Mouse (Mus musculus) spleen, adult 2 months (tissue): ENCODE data around the gene Pabpc1l. TPM values are rescaled to one million over a fixed set of nuclear protein-coding genes. Genes with fewer than 3 reads are reported as not detected.

ENCODE experiments used
- DNase-seq, 2 experiments: peaks; one replicate each; pipeline versions ENCODE4 v3.0.0 to v3.0.0-alpha.2; 2012 to 2021; ENCODE audit warnings: low spot score in 2 of 2, low read depth in 1 of 2
- H3K27ac ChIP-seq: fragments of 200-500 bp; 2 replicates; pipeline ENCODE4 v1.5.1; 2012; ENCODE audit warnings: low read length, inconsistent platforms; ENCODE audit not compliant: insufficient read depth
- H3K27me3 ChIP-seq: fragments of 200-500 bp; 2 replicates; pipeline ENCODE4 v1.6.1; 2012; ENCODE audit warnings: mild to moderate bottlenecking, moderate library complexity, low read length, inconsistent platforms; ENCODE audit not compliant: control insufficient read depth, insufficient read depth
- H3K36me3 ChIP-seq: fragments of 200-500 bp; 2 replicates; pipeline ENCODE4 v1.6.1; 2012; ENCODE audit warnings: mild to moderate bottlenecking, low read length, inconsistent platforms; ENCODE audit not compliant: control insufficient read depth, insufficient read depth
- H3K4me1 ChIP-seq: fragments of 200-500 bp; 2 replicates; pipeline ENCODE4 v1.6.1; 2011; ENCODE audit warnings: inconsistent platforms; ENCODE audit not compliant: control insufficient read depth, insufficient read depth, insufficient read length
- H3K4me3 ChIP-seq: fragments of 200-500 bp; 2 replicates; pipeline ENCODE4 v1.5.1; 2011; ENCODE audit warnings: mild to moderate bottlenecking, inconsistent platforms; ENCODE audit not compliant: insufficient read depth, insufficient read length; ENCODE audit errors: extremely low read depth
- CTCF ChIP-seq: fragments of 200-500 bp; IDR thresholded peaks from 2 replicates; pipeline ENCODE4 v1.5.1; 2011; ENCODE audit warnings: mild to moderate bottlenecking, inconsistent platforms; ENCODE audit not compliant: insufficient read depth, insufficient read length, insufficient replicate concordance; ENCODE audit errors: extremely low read depth
- POLR2A ChIP-seq: fragments of 200-500 bp; IDR thresholded peaks from 2 replicates; pipeline ENCODE4 v1.6.1; 2011; ENCODE audit warnings: low read depth, low read length, inconsistent platforms
- whole genome bisulfite sequencing: fragments of 180-500 bp; shearing (Covaris S2); methylation state at CpG from one replicate; pipeline ENCODE4 v1.1.7; 2018; 5-methylcytosine and 5-hydroxymethylcytosine counted together
- polyA plus RNA-seq: library from polyadenylated mRNA; depleted of rRNA; stranded (reverse); fragments of >200 nt; gene quantifications from 2 replicates; pipeline ENCODE4 v1.2.3, GENCODE M21; 2012

The Pabpc1l gene
- polyA plus RNA-seq, 1 experiment, result 0.23 TPM

DNA sequence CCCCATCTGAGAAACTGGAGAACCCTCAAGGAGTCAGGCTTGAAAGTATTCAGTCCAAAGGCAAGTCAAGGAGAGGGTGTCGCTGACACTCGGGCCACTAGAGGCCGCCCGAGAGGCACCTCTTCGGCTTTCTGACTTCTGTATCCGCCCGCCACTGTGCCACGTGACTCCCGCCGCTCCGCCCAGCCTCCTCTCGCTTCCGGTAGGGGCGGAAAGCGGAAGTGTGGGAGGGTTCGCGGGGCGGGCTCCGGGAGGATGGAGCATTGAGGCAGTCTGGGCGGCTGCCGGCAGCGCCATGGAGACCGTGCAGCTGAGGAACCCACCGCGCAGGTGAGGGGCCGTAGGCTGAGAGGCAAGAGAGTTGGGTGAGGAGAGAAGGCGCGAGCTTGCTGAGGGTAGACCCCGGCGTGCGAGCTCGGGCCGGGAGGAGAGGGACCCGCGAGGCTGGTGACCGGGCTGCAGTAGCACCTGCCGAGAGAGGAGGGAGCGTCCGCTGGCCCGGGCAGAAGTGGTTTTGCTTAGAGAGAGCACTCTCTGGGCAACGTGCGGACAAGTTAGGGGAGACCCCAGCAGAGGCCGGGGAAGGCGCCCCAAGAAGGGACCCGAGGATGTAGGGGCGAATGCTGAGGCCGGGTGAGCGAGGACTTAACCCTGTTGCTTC lies 48.8 kb downstream of the Pabpc1l start:
- H3K4me3 ChIP-seq, result peak overlapping the region; percentile 94
- WGBS, result under 1% methylated on average over 48 of the region's 48 CpGs
- H3K36me3 ChIP-seq, result no peaks in the 10 kb centered on the region; the same call in 1 of the 2 replicates
- peak overlapping the region; percentile 97 for H3K27ac ChIP-seq
- DNase-seq, result peak; percentile 95 to 99
- H3K27me3 ChIP-seq, result no peaks in the 10 kb centered on the region
- TF ChIP-seq POLR2A (peak; percentile 98), CTCF (peak; percentile 89)
- peaks cover 5% of the 10 kb centered on the region for H3K4me1 ChIP-seq

DNA sequence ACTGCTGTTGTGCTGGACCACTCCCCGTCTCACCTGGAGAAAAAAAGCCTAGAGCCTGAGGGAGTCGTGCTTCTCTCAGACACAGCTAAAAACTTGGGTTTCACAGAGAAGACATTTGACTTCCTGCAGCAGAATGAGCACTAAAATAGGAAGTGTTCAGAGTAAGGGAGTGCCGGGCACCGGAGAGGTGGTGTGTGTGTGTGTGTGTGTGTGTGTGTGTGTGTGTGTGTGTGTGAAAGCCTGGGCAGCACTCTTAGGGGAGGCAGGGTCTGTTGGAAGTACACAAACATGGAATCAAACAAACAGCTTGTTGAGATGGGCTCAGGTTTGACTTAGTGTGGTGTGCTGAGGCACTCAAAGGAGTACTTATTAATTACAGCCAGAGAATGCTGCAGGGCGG lies 49.8 kb downstream of the Pabpc1l start:
- peak in 1 of 2 experiments; percentile 61 for DNase-seq
- Histone ChIP-seq H3K4me3 (peak overlapping the region; percentile 94), H3K27ac (peak overlapping the region; percentile 97), H3K27me3 (no peaks in the 10 kb centered on the region), H3K36me3 (peaks cover 2% of the 10 kb centered on the region), H3K4me1 (peaks cover 5% of the 10 kb centered on the region)
- TF ChIP-seq CTCF, result no peak
- peak; percentile 23; the same call in 1 of the 2 replicates for TF ChIP-seq POLR2A
- WGBS, result 2% methylated on average over 5 of the region's 5 CpGs

GRCm38 (mm10) chr2:164076874-164077425 lies 51.7 kb downstream of the Pabpc1l start:
- 61% methylated on average over 8 of the region's 8 CpGs for WGBS
- TF ChIP-seq CTCF, result no peak
- no peak for TF ChIP-seq POLR2A
- Histone ChIP-seq H3K36me3 (peaks cover 14% of the 10 kb centered on the region), H3K4me1 (peaks cover 8% of the 10 kb centered on the region), H3K4me3 (no peak overlapping the region; the same call in 1 of the 2 replicates), H3K27me3 (no peaks in the 10 kb centered on the region), H3K27ac (peak overlapping the region; percentile 74)
- no peak for DNase-seq

DNA sequence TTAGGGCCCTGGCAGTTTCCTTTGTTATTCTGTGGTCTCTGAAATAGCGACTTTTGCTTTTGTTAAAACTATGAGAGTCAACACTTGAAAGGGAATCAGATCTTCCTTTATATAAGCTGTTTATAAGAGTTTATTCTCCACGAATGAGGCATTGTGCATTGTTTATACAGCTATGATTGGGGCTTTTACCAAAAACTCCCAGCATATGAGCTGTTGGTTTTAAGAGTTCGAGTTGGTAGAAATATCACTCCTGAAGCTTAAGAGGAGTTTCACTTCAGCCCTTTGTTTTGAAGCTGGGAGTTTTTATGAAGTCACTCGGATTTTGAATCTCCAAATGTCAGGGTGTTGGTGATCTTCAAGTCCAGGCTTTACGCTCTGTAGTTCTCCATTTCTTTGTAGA lies 52.6 kb downstream of the Pabpc1l start:
- H3K27ac ChIP-seq, result peak overlapping the region; percentile 61; the same call in 1 of the 2 replicates

GRCm38 (mm10) chr2:164079488-164079887 lies 54.2 kb downstream of the Pabpc1l start:
- H3K36me3 ChIP-seq, result peaks cover 17% of the 10 kb centered on the region
- peaks cover 23% of the 10 kb centered on the region for H3K4me1 ChIP-seq
- peak; percentile 63 to 72 for DNase-seq
- no peak overlapping the region for H3K4me3 ChIP-seq
- 12% methylated on average over 6 of the region's 6 CpGs for WGBS
- TF ChIP-seq CTCF, result no peak
- TF ChIP-seq POLR2A, result no peak
- H3K27ac ChIP-seq, result peak overlapping the region; percentile 33; the same call in 1 of the 2 replicates
- no peaks in the 10 kb centered on the region for H3K27me3 ChIP-seq

More for the DNA sequence above, 52.6 kb downstream of the Pabpc1l start:
- WGBS, result 8% methylated on average over 5 of the region's 5 CpGs
- TF ChIP-seq POLR2A (no peak), CTCF (no peak)
- DNase-seq, result no peak
- H3K36me3 ChIP-seq, result peaks cover 17% of the 10 kb centered on the region
- H3K4me3 ChIP-seq, result no peak overlapping the region
- peaks cover 15% of the 10 kb centered on the region for H3K4me1 ChIP-seq
- H3K27me3 ChIP-seq, result no peaks in the 10 kb centered on the region

DNA sequence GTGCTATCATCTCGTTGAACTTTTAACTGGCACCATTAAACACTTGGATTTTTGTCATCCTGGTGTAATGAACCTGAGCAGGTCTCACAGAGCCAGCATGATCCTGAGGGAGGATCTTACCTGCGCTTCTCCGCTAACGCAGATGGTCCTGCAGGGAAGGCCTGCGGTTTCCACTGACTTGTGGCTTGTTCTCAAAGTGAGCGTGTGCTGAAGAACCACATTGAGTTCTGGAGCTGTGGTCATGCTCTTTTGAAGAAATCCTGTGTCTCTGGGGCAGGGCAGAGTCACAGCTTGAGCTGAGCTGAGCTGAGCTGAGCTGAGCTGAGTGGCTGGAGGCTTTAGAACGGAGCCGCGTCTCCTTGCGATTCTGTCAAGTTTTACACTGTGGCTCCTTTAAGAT lies 56.3 kb downstream of the Pabpc1l start:
- H3K4me3 ChIP-seq, result no peak overlapping the region
- no peak for TF ChIP-seq CTCF
- TF ChIP-seq POLR2A, result no peak
- 75% methylated on average over 10 of the region's 10 CpGs for WGBS
- peaks cover 24% of the 10 kb centered on the region for H3K36me3 ChIP-seq
- no peak for DNase-seq
- H3K27ac ChIP-seq, result peak overlapping the region; percentile 99
- peaks cover 30% of the 10 kb centered on the region for H3K4me1 ChIP-seq
- no peaks in the 10 kb centered on the region for H3K27me3 ChIP-seq

GRCm38 (mm10) chr2:164082175-164082574 lies 56.9 kb downstream of the Pabpc1l start:
- Histone ChIP-seq H3K36me3 (peaks cover 27% of the 10 kb centered on the region), H3K27me3 (no peaks in the 10 kb centered on the region), H3K4me1 (peaks cover 29% of the 10 kb centered on the region), H3K4me3 (no peak overlapping the region), H3K27ac (peak overlapping the region; percentile 99)
- 64% methylated on average over 10 of the region's 10 CpGs for WGBS
- no peak for TF ChIP-seq POLR2A
- TF ChIP-seq CTCF, result no peak
- DNase-seq, result no peak
